Mouse (Mus musculus): ENCODE results near the gene P2rx6.
A peak's percentile ranks its signal among the peaks of the same experiment; 100 is the strongest.
"Not testable (repeated sequence)": the region's sequence is repeated elsewhere in the genome, so short reads cannot be mapped to it uniquely, and the experiment has no call there.

Gene P2rx6

DNA sequence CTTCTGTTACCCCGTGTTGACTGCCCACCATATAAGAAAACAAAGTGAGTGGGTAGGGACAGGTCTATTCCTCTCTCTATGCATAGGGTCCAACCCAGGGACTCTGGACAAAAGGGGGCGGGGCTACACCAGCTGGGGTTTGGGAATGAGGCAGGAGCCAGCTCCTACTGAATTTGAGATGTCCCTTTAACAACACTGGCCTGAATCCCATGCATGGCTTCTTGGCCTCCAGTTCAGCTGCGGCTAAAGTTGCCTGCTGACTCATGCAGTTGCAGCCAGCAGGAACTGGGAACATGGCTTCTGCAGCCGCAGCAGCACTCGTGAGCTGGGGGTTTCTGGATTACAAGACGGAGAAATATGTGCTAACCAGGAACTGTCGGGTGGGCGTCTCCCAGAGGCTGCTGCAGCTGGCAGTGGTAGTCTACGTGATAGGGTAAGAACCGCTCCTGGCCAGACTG lies at the start of gene P2rx6:
P2rx6 (plus strand) TSS at position 135 of the 458 bp plus-strand sequence.
- peak; percentile 27 to 47 for DNase-seq

DNA sequence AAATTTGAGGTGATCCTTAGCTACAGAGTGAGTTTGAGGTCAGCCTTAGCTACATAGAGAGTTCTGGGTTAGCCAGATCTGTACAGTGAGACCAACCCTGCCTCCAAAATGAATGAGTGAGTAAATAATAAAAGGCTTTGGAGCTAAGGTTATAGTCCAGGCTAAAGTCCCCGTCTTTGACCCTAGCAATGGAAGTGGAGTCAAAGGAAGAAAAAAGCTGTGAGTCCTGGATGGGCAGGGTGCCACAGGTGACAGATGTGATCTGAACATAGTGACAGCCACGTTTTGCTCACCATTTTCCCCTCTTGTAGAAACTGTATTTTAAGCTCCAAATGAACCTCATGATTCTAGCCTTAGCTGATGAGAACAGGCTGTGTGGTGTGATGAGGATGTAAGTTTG lies 42.8 kb upstream of the P2rx6 start:
- DNase-seq, result no peak

DNA sequence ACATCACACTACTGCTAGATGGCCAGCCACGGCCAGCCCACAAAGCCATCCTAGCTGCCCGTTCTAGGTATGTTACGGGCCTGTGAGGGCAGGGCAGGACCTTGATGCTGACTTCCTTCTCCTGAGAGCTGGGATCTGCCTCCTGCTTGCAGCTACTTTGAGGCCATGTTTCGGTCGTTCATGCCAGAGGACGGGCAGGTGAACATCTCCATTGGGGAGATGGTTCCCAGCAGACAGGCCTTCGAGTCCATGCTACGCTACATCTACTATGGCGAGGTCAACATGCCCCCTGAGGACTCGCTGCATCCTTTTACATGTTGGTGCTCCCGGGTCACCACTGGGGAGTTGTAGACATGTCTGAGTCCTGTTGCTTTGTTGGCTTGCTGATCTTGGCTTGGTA lies 37.5 kb upstream of the P2rx6 start:
- no peak for DNase-seq

DNA sequence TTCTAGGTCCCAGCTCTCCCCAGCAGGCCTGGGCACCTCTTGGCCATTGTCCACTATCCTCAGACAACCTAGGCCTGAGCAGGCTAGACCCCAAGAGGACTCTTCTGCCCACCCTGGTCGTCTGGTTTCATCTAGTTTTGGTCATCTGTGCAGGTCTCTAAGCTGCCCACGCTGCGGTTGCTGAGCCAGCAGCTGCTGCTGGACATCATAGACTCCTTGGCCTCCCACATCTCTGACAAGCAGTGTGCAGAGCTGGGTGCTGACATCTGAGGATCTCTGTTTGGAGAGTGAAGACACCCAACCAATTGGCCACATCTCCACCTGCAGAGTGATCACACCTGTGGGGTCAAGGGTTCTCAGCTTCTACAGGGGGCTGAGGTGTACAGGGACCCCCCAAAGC lies 36.2 kb upstream of the P2rx6 start:
- DNase-seq, result no peak

DNA sequence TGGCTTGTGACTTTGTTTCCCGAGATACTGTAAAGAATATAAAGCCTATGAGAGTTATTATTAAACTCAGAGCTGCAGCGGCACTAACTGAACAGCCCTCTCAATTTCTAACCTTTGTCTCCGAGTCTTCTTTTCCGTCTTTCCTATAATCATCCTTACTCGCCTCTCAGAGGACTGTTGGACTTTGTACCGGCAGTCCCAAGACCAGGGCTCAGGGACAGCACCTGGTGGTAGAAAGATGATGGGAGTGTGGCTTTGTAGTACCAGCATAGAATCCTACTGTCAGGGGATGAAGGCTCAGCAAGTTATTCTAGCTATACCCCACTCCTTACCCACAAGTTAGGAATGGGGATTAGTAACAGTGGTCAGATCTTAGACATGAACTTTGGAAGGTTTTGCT lies 35.5 kb upstream of the P2rx6 start:
- DNase-seq, result no peak

DNA sequence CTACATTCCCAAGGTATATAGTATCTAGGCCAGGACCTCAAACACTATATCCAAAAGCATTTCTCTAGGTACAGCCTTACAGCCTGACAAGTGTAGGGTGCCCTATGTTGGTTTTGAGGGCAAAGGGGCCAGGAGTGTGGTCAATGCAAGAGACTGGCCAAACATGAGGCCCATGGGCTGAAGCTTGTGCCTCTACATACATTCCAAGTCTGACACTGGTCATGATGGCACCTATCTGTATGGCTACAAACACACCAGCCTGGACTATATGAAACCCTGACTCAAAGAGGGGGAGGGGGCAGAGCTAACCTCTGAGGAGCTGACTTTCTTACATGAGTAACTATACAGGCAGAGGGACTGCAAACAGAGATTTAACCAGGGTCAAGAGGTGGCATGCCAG lies 34.1 kb upstream of the P2rx6 start:
- DNase-seq, result no peak

DNA sequence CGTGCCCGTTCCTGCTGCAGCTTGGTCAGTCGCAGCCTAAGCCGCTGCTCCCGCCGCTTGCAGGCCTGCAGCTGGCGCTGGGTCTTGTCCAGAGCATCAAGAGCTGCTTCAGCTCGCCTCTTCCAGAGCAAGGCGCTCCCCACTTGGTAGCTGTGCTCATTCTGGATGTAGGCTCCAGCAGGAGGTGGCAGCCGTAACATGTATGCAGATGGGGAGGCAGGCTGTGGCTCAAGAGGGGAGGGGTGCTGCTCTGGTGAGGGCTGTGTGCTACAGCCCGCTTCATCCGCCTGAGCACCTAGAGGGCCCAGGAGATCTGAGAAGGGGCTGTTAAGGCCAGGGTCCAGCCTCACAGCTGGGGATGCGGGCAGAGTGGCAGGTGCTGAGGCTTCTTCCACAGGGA lies 33.4 kb upstream of the P2rx6 start:
- no peak for DNase-seq

DNA sequence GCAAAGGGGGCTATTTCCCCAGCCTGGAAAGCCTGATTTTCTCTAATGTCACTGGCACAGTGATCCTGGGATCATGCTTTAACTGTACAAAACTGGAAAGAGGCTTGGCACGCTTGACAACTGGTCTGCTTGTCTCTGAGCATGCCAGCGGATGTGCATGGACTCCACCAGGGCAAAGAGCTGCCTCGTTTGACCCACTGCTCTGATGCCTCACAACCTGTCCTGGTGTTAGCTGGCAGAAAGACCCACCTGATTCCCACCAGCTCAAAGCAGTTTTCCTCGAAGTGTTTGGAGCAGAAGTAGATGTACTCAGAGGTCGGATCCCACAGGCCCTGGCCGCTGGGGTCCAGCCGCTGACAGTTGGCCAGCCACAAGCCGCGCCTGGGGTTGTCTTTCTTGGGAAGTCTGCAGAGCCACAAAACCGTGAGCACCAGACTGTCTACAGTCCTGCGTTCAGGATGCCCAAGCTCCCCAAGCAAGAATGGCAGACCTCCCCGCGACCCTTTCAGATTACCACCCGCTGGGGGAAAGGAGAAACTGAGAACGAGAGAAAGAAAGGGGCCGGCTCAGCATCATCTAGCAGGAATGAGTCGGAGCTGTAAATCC lies 31.6 kb upstream of the P2rx6 start:
- peak in 1 of 2 experiments; percentile 43 for DNase-seq

DNA sequence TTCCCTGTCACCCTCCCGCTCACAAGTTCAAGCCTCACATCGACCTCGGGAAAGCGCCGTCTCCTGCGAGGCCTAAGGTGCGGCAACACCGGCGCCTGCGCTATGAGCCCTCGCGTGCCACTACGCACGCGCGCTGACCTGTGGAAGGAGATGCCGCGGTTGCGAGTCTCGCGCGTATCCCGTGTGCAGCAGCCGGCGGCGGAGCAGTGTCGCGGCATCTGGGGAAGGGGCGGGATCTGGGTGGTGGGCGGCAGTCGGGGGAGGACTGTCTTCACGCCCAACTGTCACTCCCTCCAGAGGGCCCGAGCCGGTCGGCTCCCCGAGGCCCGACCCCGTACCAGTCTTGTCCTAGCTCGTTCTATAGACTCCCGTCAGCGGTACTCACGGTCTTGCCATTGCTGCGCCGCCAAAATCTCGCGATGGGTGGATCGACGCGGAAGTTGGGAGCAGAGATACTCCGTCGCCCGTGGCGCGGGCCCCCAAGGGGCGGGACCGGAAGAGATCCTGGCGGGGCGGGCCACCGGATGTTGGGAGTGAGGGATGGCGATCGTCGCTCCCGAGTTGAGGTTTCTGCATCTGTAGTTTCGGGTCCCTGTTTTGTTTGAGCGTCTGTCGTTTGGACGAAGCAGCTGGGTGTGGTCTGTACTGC lies 30.9 kb upstream of the P2rx6 start, which contains the start of gene Thap7:
Thap7 (minus strand) TSS at position 497 of the 649 bp plus-strand sequence.
- peak; percentile 97 to 98 for DNase-seq

DNA sequence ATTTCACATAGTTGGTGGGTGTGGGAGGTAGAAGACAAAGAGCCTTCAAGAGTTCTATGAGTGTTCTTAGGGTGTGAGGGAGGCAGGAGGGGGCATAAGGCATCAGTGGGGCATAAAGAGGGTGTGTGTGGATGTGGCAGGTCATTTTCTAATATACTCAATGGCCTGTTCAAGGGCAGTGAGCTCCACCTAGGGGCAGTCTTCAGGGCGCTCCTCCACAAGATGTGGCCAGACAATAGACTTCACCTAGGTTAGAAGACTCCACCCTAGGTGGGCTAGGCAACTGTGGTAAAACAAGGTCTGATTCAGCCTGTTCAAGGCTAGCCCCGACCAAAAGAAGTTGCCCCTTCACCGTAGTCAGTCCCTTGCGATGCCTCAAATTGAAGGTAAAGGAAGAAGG lies 29.4 kb upstream of the P2rx6 start:
- DNase-seq, result peak; percentile 62 to 63

DNA sequence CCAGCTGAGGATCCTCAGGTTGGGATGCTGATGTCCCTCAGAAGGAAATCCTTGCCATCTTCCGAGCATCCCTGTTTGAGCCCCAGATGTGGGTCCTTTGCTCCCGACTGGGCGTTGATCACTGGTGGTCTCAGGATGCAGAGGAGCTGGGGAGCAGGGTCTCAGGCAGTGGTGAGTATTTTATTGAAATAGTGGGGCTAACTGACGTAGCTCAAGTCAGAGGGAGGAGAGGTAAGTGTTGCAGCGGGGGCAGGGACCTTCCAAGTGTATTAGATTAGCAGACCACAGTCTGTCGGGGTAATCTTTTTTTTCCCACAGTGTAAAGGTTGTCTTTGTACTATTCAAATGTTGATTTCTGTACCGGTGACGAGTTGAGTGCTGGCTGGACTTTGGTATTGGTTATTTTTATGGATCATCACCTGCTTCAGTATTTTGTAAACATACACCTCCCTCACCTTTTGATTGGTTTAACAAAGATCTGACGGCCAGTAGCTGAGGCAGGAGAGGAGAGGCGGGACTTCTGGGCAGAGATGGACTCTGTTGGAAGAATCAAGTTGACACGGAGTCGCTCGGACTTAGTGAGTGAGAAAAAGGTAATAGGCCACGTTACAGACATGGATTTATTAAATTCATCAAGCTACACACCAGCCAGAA lies 28.9 kb upstream of the P2rx6 start:
- DNase-seq, result no peak

DNA sequence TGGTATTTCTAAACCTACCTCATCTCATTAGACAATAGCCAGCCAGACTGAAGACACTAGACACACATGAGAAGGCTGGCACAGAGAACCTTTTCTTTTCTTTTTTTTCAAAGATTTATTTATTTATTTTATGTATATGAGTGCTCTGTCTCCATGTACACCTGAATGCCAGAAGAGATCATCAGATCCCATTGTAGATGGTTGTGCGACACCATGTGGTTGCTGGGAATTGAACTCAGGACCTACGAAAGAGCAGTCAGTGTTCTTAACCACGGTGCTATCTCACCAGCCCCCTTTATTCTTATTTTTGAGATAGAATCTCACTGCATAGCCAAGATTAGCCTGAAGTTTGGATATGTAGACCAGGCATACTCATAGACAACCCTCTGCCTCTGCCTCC lies 25.1 kb upstream of the P2rx6 start:
- DNase-seq, result peak; percentile 49 to 55

DNA sequence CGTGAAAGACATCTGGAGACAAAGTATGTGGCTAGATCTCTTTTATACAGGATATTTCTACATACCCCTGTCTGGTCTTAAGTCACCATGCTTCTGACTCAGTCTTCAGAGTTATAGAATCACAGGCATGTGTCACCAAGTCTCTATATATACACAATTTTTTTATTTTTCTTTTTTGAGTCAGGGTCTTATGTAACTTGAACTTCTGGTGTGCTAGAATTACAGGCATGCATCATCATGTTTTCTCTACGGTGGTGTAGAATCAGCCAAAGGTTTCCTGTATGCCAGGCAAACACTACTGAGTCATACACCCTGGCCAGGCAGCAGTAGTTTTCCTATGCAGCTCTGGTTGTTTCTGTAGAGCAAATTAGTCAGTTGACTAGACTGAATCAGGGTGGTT lies 19.1 kb upstream of the P2rx6 start:
- no peak for DNase-seq

DNA sequence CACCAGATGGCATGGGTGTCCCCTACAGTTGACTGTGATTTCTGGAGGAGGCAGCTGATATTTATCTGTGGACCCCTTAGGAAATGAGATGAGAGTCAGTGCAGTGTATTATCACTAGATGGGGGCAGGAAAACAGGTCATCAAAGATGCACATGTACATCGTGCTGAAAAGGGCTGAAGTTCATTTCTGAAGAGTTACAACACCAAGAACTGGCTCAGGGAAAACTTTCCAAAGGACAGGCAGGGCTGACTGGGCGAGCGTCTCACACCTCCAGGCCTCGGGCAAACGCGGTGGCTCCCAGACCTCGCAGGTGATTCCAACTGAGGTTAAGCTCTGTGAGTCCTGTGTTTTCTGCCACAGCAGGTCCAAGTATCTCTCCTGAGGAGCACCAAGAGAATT lies 8.8 kb upstream of the P2rx6 start:
- DNase-seq, result no peak

DNA sequence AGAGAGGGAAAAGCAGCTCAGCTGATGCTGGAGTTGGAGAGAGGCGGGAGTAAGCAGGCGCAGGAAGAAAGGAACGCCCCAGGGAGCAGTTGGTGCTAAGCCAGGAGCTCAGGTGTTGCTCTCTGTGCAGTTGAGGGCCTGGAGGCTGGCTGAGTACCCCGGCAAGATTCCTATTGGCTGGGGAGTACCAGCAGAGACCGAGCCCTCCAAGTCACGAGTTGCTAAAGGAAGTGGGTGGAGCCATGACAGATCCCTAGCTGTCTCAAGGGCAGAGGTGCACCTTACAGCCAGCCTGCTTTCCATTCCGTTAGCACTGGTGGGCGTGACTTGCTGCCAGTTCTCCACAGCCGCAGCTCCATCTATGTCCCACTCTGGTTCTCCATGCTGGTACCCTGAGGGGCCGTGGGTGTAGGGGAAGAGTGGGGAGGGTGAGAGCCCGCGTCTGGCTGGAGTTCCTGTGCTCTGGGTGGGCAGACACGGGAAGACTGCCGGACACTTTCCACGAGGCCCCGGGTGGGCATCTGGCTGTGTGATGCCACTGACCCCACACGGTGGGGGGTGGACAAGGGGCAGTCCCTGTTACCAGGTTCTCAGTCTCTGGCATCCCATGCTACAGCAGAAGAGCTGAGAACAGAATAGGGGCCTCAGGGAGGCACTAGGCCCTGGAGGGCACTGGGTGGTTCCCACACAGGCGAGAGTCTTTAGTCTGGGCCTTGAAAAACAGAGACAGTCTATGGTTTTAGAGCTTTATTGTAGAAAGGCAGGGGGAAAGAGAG lies 7.6 kb upstream of the P2rx6 start:
- DNase-seq, result no peak

DNA sequence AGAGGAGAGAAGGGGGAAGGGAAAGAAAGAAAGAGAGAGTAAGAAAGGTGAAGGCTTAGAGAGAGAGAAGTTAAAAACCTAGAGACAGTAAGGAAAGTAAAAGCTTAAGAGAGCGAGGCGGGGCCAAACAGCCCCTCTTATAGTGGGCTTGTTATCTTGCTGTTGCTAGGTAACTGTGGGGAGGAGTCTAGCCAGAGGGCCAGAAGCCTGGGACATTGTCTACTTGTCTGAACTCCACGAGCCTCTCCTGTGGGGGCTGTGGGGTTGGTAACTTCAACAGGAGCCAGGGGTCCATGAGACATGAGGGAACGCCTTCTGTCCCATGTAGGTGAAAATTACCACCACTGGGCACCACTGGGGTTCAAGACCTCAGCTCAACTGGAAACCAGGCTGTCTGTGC lies 7.0 kb upstream of the P2rx6 start:
- DNase-seq, result not testable (repeated sequence)

DNA sequence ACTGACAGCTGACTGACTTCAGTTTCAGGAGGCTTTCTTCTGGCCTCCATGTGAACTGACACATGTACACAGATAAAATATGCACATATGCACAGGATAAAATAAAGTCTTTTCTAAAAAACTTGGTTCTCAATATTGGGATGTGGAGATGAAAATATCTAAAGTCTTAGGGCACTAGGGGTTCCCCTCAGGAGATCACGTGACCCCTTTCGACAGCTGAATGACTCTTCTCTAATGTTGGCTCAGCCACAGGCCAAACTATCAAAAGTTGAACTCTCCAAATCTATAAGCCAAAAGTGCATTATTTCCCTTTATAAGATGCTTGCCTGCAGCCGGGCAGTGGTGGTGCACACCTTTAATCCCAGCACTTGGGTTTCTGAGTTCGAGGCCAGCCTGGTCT lies 5.5 kb upstream of the P2rx6 start:
- DNase-seq, result no peak

DNA sequence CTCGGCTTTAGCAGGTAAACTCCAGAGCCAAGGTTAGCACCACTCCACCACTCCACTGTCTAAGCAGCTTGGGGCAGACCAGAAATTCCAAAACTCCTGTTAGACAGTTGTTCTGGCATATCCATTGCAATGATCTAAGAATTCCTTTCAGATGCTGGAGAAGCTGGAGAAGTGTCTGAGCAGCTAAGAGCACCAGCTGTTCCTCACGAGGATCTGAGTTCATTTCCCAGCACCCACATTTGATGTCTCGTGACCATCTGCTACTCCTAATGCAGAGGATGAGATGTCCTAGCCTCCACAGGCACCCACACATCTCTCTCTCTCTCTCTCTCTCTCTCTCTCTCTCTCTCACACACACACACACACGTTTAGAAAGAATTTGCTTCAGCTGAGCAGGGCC lies 4.8 kb upstream of the P2rx6 start:
- DNase-seq, result no peak

DNA sequence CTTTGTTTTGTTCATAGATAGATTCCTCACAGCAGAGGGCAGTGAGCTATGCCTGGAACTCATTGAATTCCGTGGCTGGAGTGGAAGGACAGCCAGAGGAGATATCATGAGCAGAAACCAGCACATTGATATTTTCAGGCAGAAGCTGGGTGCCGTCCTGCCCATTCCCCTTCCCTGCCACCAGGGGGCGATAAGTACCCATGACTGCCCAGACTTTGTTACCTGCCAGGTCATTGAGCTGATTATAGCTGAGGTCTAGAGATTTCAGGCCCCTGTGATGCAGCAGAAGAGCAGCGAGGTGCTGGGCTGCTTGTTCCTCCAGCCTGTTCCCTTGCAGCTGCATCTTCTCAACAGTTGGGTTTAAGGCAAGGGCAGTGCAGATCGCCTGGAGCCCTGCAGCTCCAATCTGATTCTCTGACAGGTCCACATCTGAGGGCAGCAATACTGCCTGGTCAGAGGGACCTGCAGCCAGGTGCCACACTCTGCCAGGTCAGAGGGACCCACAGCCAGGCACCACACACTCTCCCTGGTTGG lies 3.7 kb upstream of the P2rx6 start:
- peak; percentile 87 to 90 for DNase-seq

DNA sequence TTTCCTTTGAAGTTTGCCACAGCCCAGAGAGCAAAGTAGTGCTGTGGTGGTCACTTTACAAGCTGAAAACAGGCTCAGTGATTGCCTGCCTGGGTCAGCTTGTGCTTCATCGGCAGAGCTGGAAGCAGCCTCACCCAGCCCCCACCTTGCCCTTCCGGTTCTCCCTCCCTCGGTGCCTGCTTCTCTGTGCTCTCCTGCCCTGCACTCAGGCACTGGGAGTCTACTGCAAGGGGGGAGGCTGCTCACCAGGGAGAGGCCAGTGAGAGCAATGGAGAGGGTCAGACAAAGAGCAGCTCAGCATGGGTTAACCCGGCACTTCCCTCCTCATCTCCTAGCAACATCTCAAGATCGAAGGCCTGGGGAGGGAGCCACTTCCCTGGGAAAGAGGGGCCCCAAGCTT lies 2.9 kb upstream of the P2rx6 start:
- DNase-seq, result no peak

DNA sequence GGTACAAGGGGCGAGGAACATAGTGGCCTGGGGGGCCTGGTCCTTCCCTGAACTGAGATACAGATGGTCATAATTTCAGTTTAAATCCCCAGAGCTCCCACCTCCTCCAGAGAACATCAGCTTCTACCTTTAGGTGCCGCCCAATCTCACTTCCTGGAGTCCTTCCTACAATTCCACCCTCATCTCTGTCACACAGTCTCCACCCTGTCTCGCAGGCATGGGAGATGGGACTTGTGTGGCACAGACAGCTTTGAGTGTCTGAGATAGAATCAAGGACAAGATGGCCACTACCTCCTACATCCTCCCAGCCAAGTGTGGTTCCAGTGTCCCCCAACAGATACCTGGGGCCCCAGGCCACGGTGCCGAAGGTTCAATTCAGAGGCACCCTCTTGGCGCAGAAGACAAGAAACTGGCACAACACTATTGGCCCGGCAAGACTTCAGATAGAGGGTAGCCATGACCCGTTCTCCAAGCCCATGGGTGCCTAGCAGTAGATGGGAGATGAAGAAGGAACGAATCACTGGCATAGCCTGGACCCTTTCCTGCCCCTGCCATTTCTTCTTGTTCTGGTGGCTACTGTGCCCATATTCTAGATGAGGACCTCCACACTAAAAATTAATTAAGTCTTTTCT lies 2.2 kb upstream of the P2rx6 start:
- DNase-seq, result no peak

DNA sequence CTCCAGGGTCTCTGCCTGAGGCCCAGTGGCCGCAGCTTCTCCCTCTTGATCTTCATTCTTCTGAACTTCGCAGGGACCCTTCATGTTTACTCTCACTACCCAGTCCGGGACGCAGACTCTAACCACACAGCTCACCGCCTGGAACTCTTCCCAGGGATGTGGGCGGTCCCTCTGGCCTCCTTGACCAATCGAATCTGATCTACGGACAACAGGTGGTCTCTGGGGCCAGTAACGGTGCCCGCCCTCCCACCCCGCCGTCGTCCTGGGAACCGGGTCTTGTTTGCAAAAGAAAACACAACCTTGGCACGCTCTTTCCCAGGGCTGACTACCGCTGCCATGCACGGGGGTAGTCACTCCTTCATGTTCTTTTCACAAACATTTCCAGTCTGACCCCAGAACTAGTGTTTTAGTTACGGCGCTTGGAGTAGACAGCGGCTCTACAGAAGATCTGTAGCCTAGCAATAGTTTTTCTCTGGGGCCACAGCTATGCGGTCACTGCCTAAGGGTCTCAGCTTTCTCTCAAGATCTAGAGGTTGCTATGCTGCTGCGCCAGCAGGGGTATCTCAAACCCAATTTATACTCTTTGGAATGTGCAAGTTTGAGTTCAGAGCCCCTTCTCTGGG lies 446 bp upstream of the P2rx6 start, which contains the start of gene Lrrc74b:
Lrrc74b (minus strand) TSS at position 120 of the 623 bp plus-strand sequence.
- peak; percentile 42 to 69 for DNase-seq

Measured in cerebellum, postnatal 14 days (tissue).